Mouse (Mus musculus) CH12.LX (cell line): ENCODE data around the gene Cyp8b1. TPM values are rescaled to one million over a fixed set of nuclear protein-coding genes. Genes with fewer than 3 reads are reported as not detected.

Source experiments
- DNase-seq: peaks from one replicate; pipeline ENCODE4 v3.0.0-alpha.2; 2013; ENCODE audit errors: extremely low read depth
- H3K27ac ChIP-seq: 2 replicates; pipeline ENCODE4 v1.5.1; 2012; ENCODE audit warnings: low read depth, mild to moderate bottlenecking, control low read depth, moderate library complexity; ENCODE audit not compliant: insufficient read depth
- H3K27me3 ChIP-seq: replicated peaks from 2 replicates; pipeline ENCODE3; 2012; ENCODE audit warnings: inconsistent platforms
- H3K36me3 ChIP-seq, 2 experiments: replicated peaks in 1 of 2; 2 replicates each; pipeline versions ENCODE3 to v1.6.1; 2012; ENCODE audit warnings: inconsistent platforms in 1 of 2, low read length in 1 of 2, mild to moderate bottlenecking in 1 of 2, mixed read lengths in 1 of 2, moderate library complexity in 1 of 2; ENCODE audit not compliant: control insufficient read depth in 1 of 2, insufficient read depth in 1 of 2
- H3K4me1 ChIP-seq, 2 experiments: 2 replicates each; pipeline ENCODE4 v1.6.1; 2012; ENCODE audit warnings: inconsistent platforms in 1 of 2, moderate library complexity in 1 of 2; ENCODE audit not compliant: insufficient read depth in 2 of 2, control insufficient read depth in 1 of 2
- H3K4me2 ChIP-seq: 2 replicates; pipeline ENCODE4 v1.6.1; 2012; ENCODE audit warnings: low read depth, mild to moderate bottlenecking, control low read depth; ENCODE audit not compliant: poor library complexity, insufficient read depth, severe bottlenecking
- H3K4me3 ChIP-seq, 3 experiments: fragments of 150-350 bp in 1 of 3; sonication (generic) in 1 of 3; replicated peaks in 1 of 3; 2 replicates each; pipeline versions ENCODE3 to v1.5.1; 2011 to 2012; ENCODE audit warnings: low read depth in 2 of 3, low read length in 2 of 3, mild to moderate bottlenecking in 2 of 3, moderate library complexity in 2 of 3, control low read depth in 1 of 3, improper control_type of control experiment in 1 of 3, inconsistent platforms in 1 of 3, mixed read lengths in 1 of 3; ENCODE audit not compliant: poor library complexity in 1 of 3
- H3K79me2 ChIP-seq: replicated peaks from 2 replicates; pipeline ENCODE4 v1.6.1; 2012; ENCODE audit warnings: mild to moderate bottlenecking, moderate library complexity; ENCODE audit not compliant: control insufficient read depth, poor library complexity, insufficient read depth, severe bottlenecking; ENCODE audit errors: extremely low read depth
- H3K9ac ChIP-seq: 2 replicates; pipeline ENCODE4 v1.6.1; 2012; ENCODE audit warnings: low read depth, mild to moderate bottlenecking, control low read depth, moderate library complexity; ENCODE audit not compliant: insufficient read depth
- H3K9me3 ChIP-seq: replicated peaks from 2 replicates; pipeline ENCODE3; 2012; ENCODE audit warnings: low read length, inconsistent platforms, mixed read lengths
- NRF1 ChIP-seq: IDR thresholded peaks from 2 replicates; pipeline ENCODE4 v1.6.1; 2014; ENCODE audit warnings: low read depth, mild to moderate bottlenecking, inconsistent platforms, low read length, improper control_type of control experiment, moderate library complexity
- ZKSCAN1 ChIP-seq: IDR thresholded peaks from 2 replicates; pipeline ENCODE4 v1.6.1; 2012; ENCODE audit warnings: low read depth, inconsistent platforms, low read length, improper control_type of control experiment, borderline replicate concordance
- dilution Hi-C: fragments of 300-500 bp; cut with MboI; formaldehyde crosslinking; loops from 2 replicates; pipeline ENCODE4 v1.14.3; 2020; ENCODE audit warnings: low sequenced_read_pairs; ENCODE audit not compliant: extremely low pct_unique_long_range_greater_than_20kb, extremely low pct_ligation_motif_present
- in situ Hi-C: fragments of 300-500 bp; cut with MboI; formaldehyde crosslinking; loops from 3 replicates; pipeline ENCODE4 v1.14.3; 2019; ENCODE audit warnings: low sequenced_read_pairs, low pct_ligation_motif_present, low pct_unique_long_range_greater_than_20kb, mixed read lengths
- polyA plus RNA-seq: library from polyadenylated mRNA; unstranded; fragments of >175 nt; gene quantifications from 2 replicates; pipeline ENCODE4 v1.2.1, GENCODE M21; 2012; ENCODE audit warnings: low read depth; ENCODE audit not compliant: insufficient read length
- total RNA-seq, 2 experiments: library from RNA; depleted of rRNA; stranded (reverse); fragments of 300-350 nt in 1 of 2; fragments of >200 nt in 1 of 2; gene quantifications; 2 replicates each; pipeline ENCODE4 v1.2.3; 2012 to 2014

Gene Cyp8b1
- total and polyA plus RNA-seq, 3 experiments = 0.27 TPM; not detected in 2

DNA sequence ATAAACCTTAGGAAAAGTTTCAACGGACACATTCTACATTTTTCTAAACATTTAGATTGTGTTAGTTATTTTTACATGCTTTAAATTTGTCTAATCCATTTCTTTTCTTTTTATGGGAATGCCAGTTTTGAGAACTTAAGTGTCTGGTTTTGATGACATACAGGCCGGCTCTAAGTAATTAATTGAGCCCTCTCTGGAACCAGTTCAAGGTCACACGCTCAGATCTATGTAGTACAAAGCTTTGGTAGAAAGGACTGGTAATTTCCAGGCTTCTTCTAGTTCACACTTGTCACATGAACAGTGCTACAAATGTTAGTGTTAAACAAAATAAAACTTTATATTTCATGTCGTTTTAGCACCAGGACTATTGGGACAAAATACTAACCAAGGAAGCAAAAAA lies 51.3 kb downstream of the Cyp8b1 start:
- in situ Hi-C loops = no loop called here
- H3K27me3 ChIP-seq = no peaks in the 10 kb centered on the region
- no peak for DNase-seq
- TF ChIP-seq ZKSCAN1 (no peak), NRF1 (no peak)
- TF ChIP-seq, all 38 proteins: peak for 0
- H3K4me2 ChIP-seq = no peak overlapping the region
- no peaks in the 10 kb centered on the region for H3K4me1 ChIP-seq
- H3K9ac ChIP-seq = no peak overlapping the region
- no peaks in the 10 kb centered on the region for H3K9me3 ChIP-seq
- H3K27ac ChIP-seq = no peak overlapping the region
- no peak overlapping the region for H3K4me3 ChIP-seq
- dilution Hi-C loops = no loop called here
- H3K79me2 ChIP-seq = no peaks in the 10 kb centered on the region
- peaks cover 0 to under 1% of the 10 kb centered on the region in 2 experiments for H3K36me3 ChIP-seq

Other genes starting within 250 kb of the Cyp8b1 start
- gene Sec22c, start 210.8 kb downstream of the Cyp8b1 start, total RNA-seq (2012; rRNA removed) = 3.2 and 4.0 TPM in 2 replicates
- gene Sec22c, start 210.8 kb downstream of the Cyp8b1 start, total RNA-seq (2014; rRNA removed) = 2.4 and 2.5 TPM in 2 replicates
- 4.6 and 5.7 TPM in 2 replicates for gene Sec22c, start 210.8 kb downstream of the Cyp8b1 start, polyA plus RNA-seq
- gene Ss18l2, start 206.0 kb downstream of the Cyp8b1 start, total RNA-seq (2012; rRNA removed) = 40.2 and 57.6 TPM in 2 replicates
- 77.0 and 82.2 TPM in 2 replicates for gene Ss18l2, start 206.0 kb downstream of the Cyp8b1 start, total RNA-seq (2014; rRNA removed)
- gene Ss18l2, start 206.0 kb downstream of the Cyp8b1 start, polyA plus RNA-seq = 41.5 and 52.9 TPM in 2 replicates
- gene Nktr, start 197.1 kb downstream of the Cyp8b1 start, total RNA-seq (2012; rRNA removed) = 31.0 and 39.3 TPM in 2 replicates
- 29.1 and 32.2 TPM in 2 replicates for gene Nktr, start 197.1 kb downstream of the Cyp8b1 start, total RNA-seq (2014; rRNA removed)
- 65.0 and 65.4 TPM in 2 replicates for gene Nktr, start 197.1 kb downstream of the Cyp8b1 start, polyA plus RNA-seq
- gene Zfp651, start 157.0 kb downstream of the Cyp8b1 start, total RNA-seq (2012; rRNA removed) = 0.13 and 0.84 TPM in 2 replicates
- 0.07 and 0.30 TPM in 2 replicates for gene Zfp651, start 157.0 kb downstream of the Cyp8b1 start, total RNA-seq (2014; rRNA removed)
- gene Zfp651, start 157.0 kb downstream of the Cyp8b1 start, polyA plus RNA-seq = 0.20 and 0.34 TPM in 2 replicates
- not detected in 2 replicates for gene Klhl40, start 138.7 kb downstream of the Cyp8b1 start, total RNA-seq (2012; rRNA removed)
- not detected in 2 replicates for gene Klhl40, start 138.7 kb downstream of the Cyp8b1 start, total RNA-seq (2014; rRNA removed)
- gene Klhl40, start 138.7 kb downstream of the Cyp8b1 start, polyA plus RNA-seq = not detected in 2 replicates
- gene Hhatl, start 123.8 kb downstream of the Cyp8b1 start, total RNA-seq (2012; rRNA removed) = not detected in 2 replicates
- not detected in 2 replicates for gene Hhatl, start 123.8 kb downstream of the Cyp8b1 start, total RNA-seq (2014; rRNA removed)
- gene Hhatl, start 123.8 kb downstream of the Cyp8b1 start, polyA plus RNA-seq = not detected in 2 replicates
- 0.25 and 0.34 TPM in 2 replicates for gene Ccdc13, start 76.8 kb downstream of the Cyp8b1 start, total RNA-seq (2012; rRNA removed)
- not detected in 2 replicates for gene Ccdc13, start 76.8 kb downstream of the Cyp8b1 start, total RNA-seq (2014; rRNA removed)
- 0.11 TPM in 1 of 2 replicates, not detected in the other for gene Ccdc13, start 76.8 kb downstream of the Cyp8b1 start, polyA plus RNA-seq
- 118 and 132 TPM in 2 replicates for gene Higd1a, start 57.9 kb downstream of the Cyp8b1 start, total RNA-seq (2012; rRNA removed)
- 90.6 and 93.2 TPM in 2 replicates for gene Higd1a, start 57.9 kb downstream of the Cyp8b1 start, total RNA-seq (2014; rRNA removed)
- 75.4 and 79.3 TPM in 2 replicates for gene Higd1a, start 57.9 kb downstream of the Cyp8b1 start, polyA plus RNA-seq
- gene Ackr2, start 17.9 kb downstream of the Cyp8b1 start, total RNA-seq (2012; rRNA removed) = 2.9 and 4.5 TPM in 2 replicates
- gene Ackr2, start 17.9 kb downstream of the Cyp8b1 start, total RNA-seq (2014; rRNA removed) = 9.8 TPM in 2 replicates
- 13.0 and 13.9 TPM in 2 replicates for gene Ackr2, start 17.9 kb downstream of the Cyp8b1 start, polyA plus RNA-seq
- 0.76 and 0.93 TPM in 2 replicates for gene Fam198a, start 34.7 kb upstream of the Cyp8b1 start, total RNA-seq (2012; rRNA removed)
- gene Fam198a, start 34.7 kb upstream of the Cyp8b1 start, total RNA-seq (2014; rRNA removed) = 0.40 and 0.63 TPM in 2 replicates
- 0.59 and 0.70 TPM in 2 replicates for gene Fam198a, start 34.7 kb upstream of the Cyp8b1 start, polyA plus RNA-seq
- not detected in 2 replicates for gene Pomgnt2, start 80.8 kb upstream of the Cyp8b1 start, total RNA-seq (2012; rRNA removed)
- gene Pomgnt2, start 80.8 kb upstream of the Cyp8b1 start, total RNA-seq (2014; rRNA removed) = not detected in 2 replicates
- gene Pomgnt2, start 80.8 kb upstream of the Cyp8b1 start, polyA plus RNA-seq = not detected in 2 replicates
- 10.5 and 13.1 TPM in 2 replicates for gene Snrk, start 201.0 kb upstream of the Cyp8b1 start, total RNA-seq (2012; rRNA removed)
- 6.0 and 6.1 TPM in 2 replicates for gene Snrk, start 201.0 kb upstream of the Cyp8b1 start, total RNA-seq (2014; rRNA removed)
- 6.7 and 7.0 TPM in 2 replicates for gene Snrk, start 201.0 kb upstream of the Cyp8b1 start, polyA plus RNA-seq